Mouse (Mus musculus) brain, embryonic 14.5 days (tissue): Measurements from ENCODE around the gene Tmtc4.

ENCODE experiments used
- CTCF ChIP-seq: fragments of 200-500 bp; IDR thresholded peaks from 2 replicates; pipeline ENCODE4 v1.5.1; 2012; ENCODE audit warnings: inconsistent platforms, mild to moderate bottlenecking, moderate library complexity, borderline replicate concordance; ENCODE audit not compliant: insufficient read depth, insufficient read length; ENCODE audit errors: extremely low read depth
- POLR2A ChIP-seq: fragments of 200-500 bp; IDR thresholded peaks from 2 replicates; pipeline ENCODE4 v1.6.1; 2012; ENCODE audit warnings: mild to moderate bottlenecking, inconsistent platforms, borderline replicate concordance; ENCODE audit not compliant: poor library complexity, insufficient read depth, insufficient read length, severe bottlenecking; ENCODE audit errors: extremely low read depth

DNA sequence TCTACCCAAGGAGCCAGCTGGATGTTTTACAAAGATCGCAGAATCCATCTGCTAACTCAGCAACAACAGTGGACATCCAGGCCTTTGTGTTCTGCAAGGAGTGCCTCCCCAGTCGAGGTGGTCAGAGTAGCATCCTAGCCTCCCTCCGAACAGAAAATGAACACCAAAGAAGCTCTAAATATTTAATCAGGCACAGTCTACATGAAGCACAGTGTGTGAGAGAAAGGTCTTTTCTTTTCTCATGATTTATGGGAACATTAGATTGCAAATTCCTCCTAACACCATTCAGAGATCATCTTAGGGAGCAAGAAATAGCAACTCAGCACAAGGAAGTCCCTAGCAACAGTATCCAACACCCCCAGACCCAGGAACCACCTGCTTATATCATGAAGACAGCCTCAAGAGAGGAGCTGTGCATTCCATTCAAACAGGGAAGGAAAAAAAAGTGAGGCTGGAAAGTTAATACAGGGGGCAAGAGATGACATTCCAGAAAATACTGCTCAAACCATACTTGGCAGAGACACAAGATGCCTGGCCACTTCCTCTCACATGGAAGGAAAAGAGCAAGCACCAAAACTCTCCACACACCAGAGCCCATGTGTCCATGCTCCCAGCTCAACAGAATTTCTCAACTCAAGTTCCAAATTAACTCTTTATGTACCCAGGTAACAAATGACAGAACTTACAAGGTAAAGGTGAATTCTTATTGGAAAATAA is 8.8 kb downstream of the Tmtc4 start:
- TF ChIP-seq POLR2A (no peak), CTCF (no peak)
